Mouse (Mus musculus) embryonic facial prominence, embryonic 12.5 days (tissue): Measurements from ENCODE around the gene Trp53i13. TPM values are rescaled to one million over a fixed set of nuclear protein-coding genes. Genes with fewer than 3 reads are reported as not detected.
A peak's percentile ranks its signal among the peaks of the same experiment; 100 is the strongest.
"Not testable (repeated sequence)": the region's sequence is repeated elsewhere in the genome, so short reads cannot be mapped to it uniquely, and the experiment has no call there.

Experiments
- ATAC-seq: fragments of 200-750 bp; cut with Nextera tagmentation; 2 replicates; pipeline ENCODE4 v1.8.0; 2017; ENCODE audit not compliant: insufficient number of reproducible peaks, insufficient read depth, low FRiP score, low TSS enrichment
- H3K27ac ChIP-seq: fragments of 300-500 bp; sonication (generic); 2 replicates; pipeline ENCODE4 v1.5.1; 2016; ENCODE audit warnings: mild to moderate bottlenecking
- H3K27me3 ChIP-seq: fragments of 300-500 bp; sonication (generic); 2 replicates; pipeline ENCODE4 v1.6.1; 2016; ENCODE audit warnings: mild to moderate bottlenecking, moderate library complexity
- H3K36me3 ChIP-seq: fragments of 300-500 bp; sonication (generic); 2 replicates; pipeline ENCODE4 v1.6.1; 2016; ENCODE audit warnings: mild to moderate bottlenecking
- H3K4me1 ChIP-seq: fragments of 300-500 bp; sonication (generic); 2 replicates; pipeline ENCODE4 v1.6.1; 2016
- H3K4me2 ChIP-seq: fragments of 300-500 bp; sonication (generic); replicated peaks from 2 replicates; pipeline ENCODE4 v1.6.1; 2016; ENCODE audit warnings: mild to moderate bottlenecking, moderate library complexity
- H3K4me3 ChIP-seq: fragments of 300-500 bp; sonication (generic); 2 replicates; pipeline ENCODE4 v1.5.1; 2016; ENCODE audit warnings: mild to moderate bottlenecking
- H3K9ac ChIP-seq: fragments of 300-500 bp; sonication (generic); 2 replicates; pipeline ENCODE4 v1.6.1; 2016; ENCODE audit warnings: mild to moderate bottlenecking, moderate library complexity
- H3K9me3 ChIP-seq: fragments of 300-500 bp; sonication (generic); 2 replicates; pipeline ENCODE4 v1.6.1; 2016; ENCODE audit warnings: mild to moderate bottlenecking, moderate library complexity
- WGBS: fragments of 180-500 bp; shearing (Covaris S2); methylation state at CpG from one replicate; pipeline ENCODE4 v1.1.7; 2016; 5-methylcytosine and 5-hydroxymethylcytosine counted together
- polyA plus RNA-seq: library from polyadenylated mRNA; unstranded; fragments of >200 nt; fragmentation: Nextera tagmentation; extraction: Ambion mirVana; gene quantifications from 2 replicates; pipeline ENCODE4 v1.2.1, GENCODE M21; 2016

Gene Trp53i13
- 52.8 and 55.2 TPM in 2 replicates for polyA plus RNA-seq

DNA sequence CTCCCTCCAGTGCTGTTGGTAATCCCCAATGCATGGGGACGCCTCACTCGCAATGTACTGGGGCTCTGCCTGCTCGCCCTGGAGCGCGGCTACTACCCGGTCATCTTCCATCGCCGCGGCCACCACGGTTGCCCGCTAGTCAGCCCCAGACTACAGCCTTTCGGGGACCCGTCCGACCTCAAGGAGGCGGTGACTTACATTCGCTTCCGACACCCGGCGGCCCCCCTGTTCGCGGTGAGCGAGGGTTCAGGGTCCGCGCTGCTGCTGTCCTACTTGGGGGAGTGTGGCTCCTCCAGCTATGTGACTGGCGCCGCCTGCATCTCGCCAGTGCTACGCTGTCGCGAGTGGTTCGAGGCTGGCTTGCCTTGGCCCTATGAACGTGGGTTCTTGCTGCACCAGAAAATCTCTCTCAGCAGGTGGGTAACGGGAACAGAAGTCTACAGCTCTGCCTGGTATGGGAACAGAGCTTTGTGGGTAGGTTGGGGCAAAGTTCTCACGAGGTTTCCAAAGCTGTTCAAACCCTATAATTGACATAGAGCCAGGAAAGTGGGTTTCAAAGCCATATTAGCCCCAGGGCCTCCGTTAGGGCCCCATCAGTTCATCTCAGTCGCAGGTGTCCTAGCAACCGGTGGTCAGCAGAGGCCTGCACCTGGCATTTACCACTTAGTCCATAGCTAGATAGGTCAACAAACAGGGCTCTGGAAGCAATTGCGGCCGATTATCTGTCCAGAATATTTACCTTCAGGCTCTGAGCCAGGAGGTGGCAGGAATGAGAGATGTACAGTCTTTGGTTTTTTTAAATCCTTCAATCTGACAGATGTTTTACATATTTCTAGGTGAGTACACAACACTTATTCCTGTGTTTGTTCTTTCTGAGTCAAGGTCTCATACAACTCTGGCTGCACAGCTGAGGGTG is at the start of gene Trp53i13:
TSS of gene Trp53i13 (minus strand) at position 344 of the 916 bp plus-strand sequence.
- Histone ChIP-seq H3K4me1 (peaks cover 38% of the 10 kb centered on the region), H3K9me3 (no peaks in the 10 kb centered on the region), H3K4me2 (peak within 1 kb of the TSS; percentile 98), H3K4me3 (peak within 1 kb of the TSS; percentile 74), H3K27me3 (peaks cover 24% of the 10 kb centered on the region), H3K27ac (no peak within 1 kb of the TSS), H3K9ac (peak within 1 kb of the TSS; percentile 53), H3K36me3 (no peaks in the 10 kb centered on the region)
- 3% methylated on average over 39 of the region's 39 CpGs for WGBS
- no peak for ATAC-seq

DNA sequence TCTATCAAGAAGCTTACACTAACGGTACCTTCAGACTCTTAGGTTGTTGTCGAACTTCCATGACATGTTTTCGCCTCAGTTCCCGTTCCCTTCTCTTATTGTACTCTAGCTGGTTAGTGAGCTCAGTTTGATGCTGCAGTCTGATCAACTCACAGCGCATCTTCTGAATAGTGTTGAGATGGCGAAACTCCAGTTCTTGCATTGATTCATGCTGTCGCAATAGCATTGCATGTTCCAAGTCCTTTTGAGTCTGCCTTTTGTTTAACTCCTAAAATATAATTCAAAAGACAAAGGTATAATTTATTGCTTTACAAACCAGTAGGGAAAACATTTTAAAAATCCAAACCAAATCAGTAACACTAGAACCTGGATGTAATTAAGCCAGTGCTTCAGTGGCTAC is 29.5 kb upstream of the Trp53i13 start:
- Histone ChIP-seq H3K9me3 (no peaks in the 10 kb centered on the region), H3K9ac (no peak overlapping the region), H3K4me1 (no peaks in the 10 kb centered on the region), H3K4me2 (no peak overlapping the region), H3K4me3 (no peak overlapping the region), H3K27me3 (no peaks in the 10 kb centered on the region), H3K27ac (no peak overlapping the region), H3K36me3 (peaks cover 70% of the 10 kb centered on the region)
- 87% methylated on average over 7 of the region's 7 CpGs for WGBS
- ATAC-seq: no peak

DNA sequence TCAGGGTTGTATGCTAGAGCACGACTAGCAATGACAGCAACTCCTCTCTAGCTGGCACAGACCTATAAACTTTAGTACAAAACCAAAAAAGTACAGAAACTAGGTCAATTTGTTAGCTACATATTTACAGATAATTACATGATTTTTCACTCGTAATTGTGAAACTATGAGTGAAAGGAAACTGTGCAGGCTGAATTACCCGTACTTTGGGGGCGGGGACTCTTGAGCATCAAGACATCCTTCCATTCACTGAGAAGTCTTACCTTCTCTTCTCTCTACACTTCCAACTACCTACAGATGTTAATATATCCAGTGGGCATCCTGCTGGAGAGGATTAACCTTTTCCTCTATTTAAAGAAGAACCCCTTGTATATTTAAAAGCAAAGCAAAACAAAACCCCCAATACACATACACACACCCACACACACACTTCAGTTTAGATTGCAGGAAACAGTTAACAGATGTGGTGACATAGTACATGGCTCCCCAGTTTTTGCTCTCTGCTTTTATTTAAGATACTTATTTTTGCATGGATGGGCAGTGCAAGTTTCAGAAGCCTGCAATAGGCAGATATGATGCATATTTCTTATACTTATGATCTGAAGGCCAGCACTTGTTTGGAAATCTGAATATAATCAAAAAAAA is 16.5 kb upstream of the Trp53i13 start:
- no peaks in the 10 kb centered on the region for H3K4me1 ChIP-seq
- no peak overlapping the region for H3K4me2 ChIP-seq
- no peak for ATAC-seq
- H3K27ac ChIP-seq: no peak overlapping the region
- 0 out of 2 replicates have a peak, but pooled peaks cover 5% of the 10 kb centered on the region for H3K36me3 ChIP-seq
- H3K9me3 ChIP-seq: no peaks in the 10 kb centered on the region
- no peak overlapping the region for H3K4me3 ChIP-seq
- no peaks in the 10 kb centered on the region for H3K27me3 ChIP-seq
- WGBS: 80% methylated on average over 4 of the region's 4 CpGs
- H3K9ac ChIP-seq: no peak overlapping the region

DNA sequence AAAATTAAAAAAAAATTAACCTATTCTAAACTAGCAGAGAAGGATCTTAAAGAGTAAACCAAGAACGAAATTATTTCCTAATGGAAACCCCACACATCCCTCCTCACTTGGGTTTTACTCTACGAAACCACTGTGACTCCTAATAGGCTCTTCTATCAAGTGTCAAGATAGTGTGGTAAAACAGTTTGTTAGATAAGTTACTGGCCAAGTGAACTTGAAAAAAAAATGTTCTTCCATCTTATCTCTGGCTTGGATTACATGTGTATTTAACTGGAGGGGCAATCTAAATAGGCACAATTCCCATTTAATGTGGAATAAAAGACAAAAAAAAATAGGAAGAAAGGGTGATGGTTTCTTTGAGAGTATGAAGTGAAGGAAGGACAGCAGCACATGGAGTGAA is 15.1 kb upstream of the Trp53i13 start:
- no peaks in the 10 kb centered on the region for H3K36me3 ChIP-seq
- H3K4me3 ChIP-seq: no peak overlapping the region
- no peak for ATAC-seq
- no peak overlapping the region for H3K4me2 ChIP-seq
- no peak overlapping the region for H3K9ac ChIP-seq
- H3K9me3 ChIP-seq: no peaks in the 10 kb centered on the region
- H3K4me1 ChIP-seq: no peaks in the 10 kb centered on the region
- 94% methylated on average over 2 of the region's 2 CpGs for WGBS
- no peak overlapping the region for H3K27ac ChIP-seq
- H3K27me3 ChIP-seq: no peaks in the 10 kb centered on the region

DNA sequence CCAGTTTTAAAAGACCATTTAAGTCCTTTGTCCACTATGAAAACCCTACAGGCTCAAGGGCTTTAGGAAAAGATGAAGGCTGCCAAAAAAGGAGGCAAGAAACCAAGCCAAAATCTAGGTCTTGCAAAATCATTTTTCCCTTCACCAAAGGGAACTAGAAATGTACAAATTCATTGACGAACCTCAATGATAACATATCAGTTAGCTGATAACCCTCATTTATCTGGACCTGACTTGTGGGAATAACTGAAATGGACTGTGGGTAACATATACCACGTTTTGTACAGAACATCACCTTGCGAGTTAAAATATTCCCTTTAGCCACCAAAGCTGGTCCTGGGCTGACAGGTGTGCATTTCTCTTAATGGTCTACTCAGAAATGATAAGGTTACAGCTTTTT is 13.9 kb upstream of the Trp53i13 start:
- Histone ChIP-seq H3K27ac (no peak overlapping the region), H3K4me3 (no peak overlapping the region), H3K9ac (no peak overlapping the region), H3K9me3 (no peaks in the 10 kb centered on the region), H3K4me1 (no peaks in the 10 kb centered on the region), H3K27me3 (no peaks in the 10 kb centered on the region), H3K4me2 (no peak overlapping the region), H3K36me3 (no peaks in the 10 kb centered on the region)
- 87% methylated on average over 3 of the region's 3 CpGs for WGBS
- ATAC-seq: no peak

DNA sequence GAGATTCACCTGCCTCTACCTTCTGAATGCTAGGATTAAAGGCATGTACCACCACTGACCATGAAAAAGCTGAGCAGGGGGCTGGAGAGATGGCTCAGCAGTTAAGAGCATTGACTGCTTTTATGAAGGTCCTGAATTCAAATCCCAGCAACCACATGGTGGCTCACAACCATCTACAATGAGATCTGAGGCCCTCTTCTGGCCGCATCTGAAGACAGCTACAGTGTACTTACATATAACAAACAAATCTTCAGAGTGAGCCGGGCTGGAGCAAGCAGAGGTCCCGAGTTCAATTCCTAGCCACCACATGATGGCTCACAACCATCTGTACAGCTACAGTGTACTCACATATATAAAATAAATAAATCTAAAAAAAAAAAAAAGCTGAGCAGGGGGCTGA is 12.6 kb upstream of the Trp53i13 start:
- not testable (repeated sequence) for H3K4me1 ChIP-seq, H3K4me2 ChIP-seq, H3K27ac ChIP-seq, H3K4me3 ChIP-seq, H3K36me3 ChIP-seq, ATAC-seq, H3K27me3 ChIP-seq, H3K9ac ChIP-seq, H3K9me3 ChIP-seq
- 86% methylated on average over 3 of the region's 3 CpGs for WGBS

DNA sequence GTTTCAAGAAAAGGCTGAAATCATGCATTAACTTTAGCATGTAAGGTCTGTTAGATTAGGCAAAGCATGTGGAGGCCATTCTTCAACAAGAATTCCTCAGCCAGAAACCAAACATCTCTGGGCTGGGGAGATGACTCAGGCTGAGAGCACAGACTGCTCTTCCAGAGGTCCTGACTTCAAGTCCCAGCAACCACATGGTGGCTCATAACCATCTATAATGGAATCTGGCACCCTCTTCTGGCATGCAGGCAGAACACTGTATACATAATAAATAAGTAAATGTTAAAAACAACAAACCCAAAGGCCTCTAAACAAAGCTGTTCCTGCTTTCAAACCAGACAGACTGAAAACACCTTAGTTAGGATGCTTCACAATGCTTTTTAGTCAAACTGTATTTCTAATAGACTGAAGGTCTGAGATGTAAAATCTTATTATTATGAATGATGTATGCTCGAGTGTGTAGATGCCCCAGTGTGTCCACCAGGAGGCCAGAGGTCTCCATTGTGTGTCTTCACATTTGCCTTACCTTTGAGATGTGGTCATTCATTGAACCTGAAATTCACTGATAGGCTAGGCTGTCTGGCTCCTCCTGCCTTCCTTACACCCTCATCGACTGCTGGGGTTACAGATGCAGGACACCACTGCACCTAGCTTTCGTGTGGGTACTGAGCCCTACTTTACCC is 10.2 kb upstream of the Trp53i13 start:
- Histone ChIP-seq H3K36me3 (no peaks in the 10 kb centered on the region), H3K4me2 (no peak overlapping the region), H3K4me1 (no peaks in the 10 kb centered on the region), H3K27me3 (no peaks in the 10 kb centered on the region), H3K4me3 (no peak overlapping the region), H3K27ac (no peak overlapping the region), H3K9ac (no peak overlapping the region), H3K9me3 (no peaks in the 10 kb centered on the region)
- 76% methylated on average over 3 of the region's 3 CpGs for WGBS
- ATAC-seq: no peak

DNA sequence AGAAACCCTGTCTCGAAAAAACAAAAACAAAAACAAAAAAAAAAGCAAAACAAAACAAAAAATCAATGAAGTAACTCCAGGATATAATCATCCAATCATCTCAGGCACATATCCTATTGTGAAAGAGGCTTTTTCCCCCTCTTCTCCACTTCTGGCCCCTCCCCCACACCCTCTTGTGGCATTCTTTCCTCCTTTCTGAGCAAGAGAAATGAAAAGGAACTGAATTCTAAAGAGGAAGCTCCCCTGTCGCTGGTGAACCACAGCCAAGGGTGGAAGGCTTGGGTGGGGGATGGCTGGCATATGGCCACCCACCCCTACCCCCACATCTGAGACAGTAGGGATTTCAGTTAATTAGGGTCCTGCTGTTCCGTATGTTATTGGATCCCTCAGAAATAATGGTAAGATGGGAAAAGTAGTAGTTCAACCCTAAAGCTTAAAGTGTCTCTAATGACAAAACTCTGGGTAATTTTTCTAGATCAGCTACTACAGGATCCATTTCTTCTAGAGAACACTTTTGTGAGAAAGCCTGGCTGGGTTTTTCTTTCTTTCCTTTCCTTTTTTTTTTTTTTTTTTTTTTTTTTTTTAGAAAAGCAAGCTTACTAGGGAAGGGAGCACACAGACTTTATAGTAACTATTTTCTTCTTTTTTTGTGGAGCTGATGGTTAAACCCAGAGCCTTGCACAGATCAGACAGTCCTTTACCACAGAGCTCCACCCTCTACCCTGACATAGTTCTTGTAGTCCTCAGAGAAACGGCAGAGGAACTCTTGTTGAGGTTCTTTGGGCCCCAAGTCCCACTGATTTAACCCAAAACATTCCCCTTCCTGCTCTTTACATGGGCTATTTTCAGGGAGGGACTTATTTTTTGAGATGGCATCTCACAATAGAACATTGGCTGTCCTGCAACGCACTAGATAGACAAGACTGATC is 5.1 kb upstream of the Trp53i13 start:
- peaks cover 8% of the 10 kb centered on the region for H3K27me3 ChIP-seq
- 42% methylated on average over 5 of the region's 5 CpGs for WGBS

DNA sequence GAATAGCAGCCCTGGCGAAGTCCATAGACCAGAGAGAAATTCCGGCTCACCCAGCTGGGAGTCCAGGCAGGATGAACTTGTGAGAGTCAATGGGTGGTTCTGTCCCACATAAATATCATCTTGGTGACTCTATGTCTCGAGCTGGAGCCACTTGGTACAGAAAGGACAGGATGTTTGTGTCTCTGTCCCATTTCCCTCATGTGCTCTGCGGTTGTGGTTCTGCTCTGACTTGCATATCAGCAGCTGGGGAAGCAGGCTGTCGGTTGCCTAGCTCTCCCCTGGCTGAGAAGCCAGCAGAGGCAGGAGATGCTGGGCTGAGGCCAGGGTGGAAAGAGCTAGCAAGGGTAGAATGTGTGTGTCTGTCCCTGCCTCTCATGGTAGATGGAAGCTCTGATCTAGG is 3.3 kb upstream of the Trp53i13 start, which contains the start of gene Gm10392:
TSS of gene Gm10392 (minus strand) at position 156 of the 400 bp plus-strand sequence.
- H3K27ac ChIP-seq: 0 out of 2 replicates have a peak within 1 kb of the TSS, but pooled peaks have one; percentile 30

More for the DNA sequence above, 5.1 kb upstream of the Trp53i13 start:
- H3K36me3 ChIP-seq: no peaks in the 10 kb centered on the region
- no peak overlapping the region for H3K4me2 ChIP-seq
- H3K4me3 ChIP-seq: no peak overlapping the region
- H3K9ac ChIP-seq: no peak overlapping the region
- H3K9me3 ChIP-seq: no peaks in the 10 kb centered on the region
- H3K27ac ChIP-seq: 0 out of 2 replicates have a peak overlapping the region, but pooled peaks have one; percentile 36
- peaks cover 8% of the 10 kb centered on the region for H3K4me1 ChIP-seq
- ATAC-seq: no peak

DNA sequence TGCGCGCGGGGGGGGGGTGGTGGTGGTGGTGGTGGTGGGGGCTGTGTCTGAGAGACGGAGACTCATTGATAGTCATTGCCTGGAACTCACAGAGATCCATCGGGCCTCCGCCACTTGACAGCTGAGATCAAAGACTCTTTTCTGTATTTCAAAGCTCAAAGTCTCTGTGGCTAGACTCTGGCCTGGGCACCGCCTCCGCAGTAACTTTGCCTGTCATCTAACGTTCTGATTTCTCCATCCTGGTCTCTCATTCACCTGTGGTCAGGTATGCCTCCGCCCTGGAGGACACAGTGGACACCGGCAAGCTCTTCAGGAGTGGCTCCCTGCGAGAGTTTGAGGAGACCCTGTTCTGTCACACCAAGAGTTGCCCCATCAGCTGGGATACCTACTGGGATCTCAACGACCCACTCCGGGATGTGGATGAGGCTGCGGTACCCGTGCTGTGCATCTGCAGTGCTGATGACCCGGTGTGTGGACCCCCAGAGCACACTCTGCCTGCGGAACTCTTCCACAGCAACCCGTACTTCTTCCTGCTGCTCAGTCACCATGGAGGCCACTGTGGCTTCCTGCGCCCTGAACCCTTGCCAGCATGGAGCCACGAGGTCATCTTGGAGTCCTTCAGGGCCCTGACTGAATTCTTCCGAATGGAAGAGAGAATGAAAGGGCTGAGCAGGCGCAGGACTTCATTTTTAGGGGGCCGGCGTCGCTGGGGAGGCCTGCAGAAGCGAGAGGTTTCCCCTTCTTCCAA is 2.4 kb upstream of the Trp53i13 start:
- no peak overlapping the region for H3K9ac ChIP-seq
- peaks cover 30% of the 10 kb centered on the region for H3K4me1 ChIP-seq
- no peak for ATAC-seq
- no peak overlapping the region for H3K4me3 ChIP-seq
- no peaks in the 10 kb centered on the region for H3K9me3 ChIP-seq
- 86% methylated on average over 27 of the region's 27 CpGs for WGBS
- H3K4me2 ChIP-seq: no peak overlapping the region
- no peaks in the 10 kb centered on the region for H3K36me3 ChIP-seq
- peaks cover 24% of the 10 kb centered on the region for H3K27me3 ChIP-seq
- H3K27ac ChIP-seq: no peak overlapping the region

More for the DNA sequence above, 3.3 kb upstream of the Trp53i13 start, which contains the start of gene Gm10392:
- Histone ChIP-seq H3K36me3 (no peaks in the 10 kb centered on the region), H3K9ac (no peak within 1 kb of the TSS), H3K4me3 (no peak within 1 kb of the TSS), H3K4me1 (peaks cover 26% of the 10 kb centered on the region), H3K9me3 (no peaks in the 10 kb centered on the region), H3K27me3 (peaks cover 24% of the 10 kb centered on the region), H3K4me2 (no peak within 1 kb of the TSS)
- 72% methylated on average over 5 of the region's 5 CpGs for WGBS
- ATAC-seq: no peak
